Mouse (Mus musculus) MEL (cell line): Measurements from ENCODE around the gene Celf2. TPM values are rescaled to one million over a fixed set of nuclear protein-coding genes. Genes with fewer than 3 reads are reported as not detected.

Source experiments
- DNase-seq: peaks from one replicate; pipeline ENCODE4 v3.0.0; 2011; ENCODE audit warnings: low read depth, low spot score
- H3K27ac ChIP-seq: 2 replicates; pipeline ENCODE4 v1.5.1; 2012; ENCODE audit warnings: low read depth, mild to moderate bottlenecking, control low read depth, low read length, moderate library complexity; ENCODE audit not compliant: control insufficient read depth
- H3K27me3 ChIP-seq, 2 experiments: fragments of 150-350 bp in 1 of 2; sonication (generic) in 1 of 2; 2 replicates each; pipeline ENCODE4 v1.6.1; 2012; ENCODE audit warnings: low read length in 2 of 2, mild to moderate bottlenecking in 2 of 2, improper control_type of control experiment in 1 of 2, moderate library complexity in 1 of 2; ENCODE audit not compliant: insufficient read depth in 2 of 2, control insufficient read depth in 1 of 2
- H3K36me3 ChIP-seq, 2 experiments: 2 replicates each; pipeline ENCODE4 v1.6.1; 2012 to 2014; ENCODE audit warnings: low read length in 2 of 2, improper control_type of control experiment in 1 of 2, inconsistent platforms in 1 of 2, mild to moderate bottlenecking in 1 of 2; ENCODE audit not compliant: insufficient read depth in 2 of 2, control insufficient read depth in 1 of 2
- H3K4me1 ChIP-seq, 2 experiments: fragments of 150-350 bp in 1 of 2; sonication (generic) in 1 of 2; 2 replicates each; pipeline ENCODE4 v1.6.1; 2012; ENCODE audit warnings: low read length in 2 of 2, improper control_type of control experiment in 1 of 2, mild to moderate bottlenecking in 1 of 2; ENCODE audit not compliant: insufficient read depth in 2 of 2, control insufficient read depth in 1 of 2
- H3K4me3 ChIP-seq, 2 experiments: fragments of 150-350 bp in 1 of 2; sonication (generic) in 1 of 2; 2 replicates each; pipeline ENCODE4 v1.5.1; 2012; ENCODE audit warnings: low read depth in 2 of 2, low read length in 2 of 2, mild to moderate bottlenecking in 2 of 2, moderate library complexity in 2 of 2, control low read depth in 1 of 2, improper control_type of control experiment in 1 of 2; ENCODE audit not compliant: control insufficient read depth in 1 of 2, insufficient read depth in 1 of 2
- H3K79me2 ChIP-seq: 2 replicates; pipeline ENCODE4 v1.6.1; 2012; ENCODE audit warnings: mild to moderate bottlenecking, low read length, moderate library complexity; ENCODE audit not compliant: control insufficient read depth, poor library complexity, insufficient read depth
- H3K9ac ChIP-seq: 2 replicates; pipeline ENCODE4 v1.6.1; 2012; ENCODE audit warnings: low read depth, mild to moderate bottlenecking, control low read depth, low read length, moderate library complexity; ENCODE audit not compliant: control insufficient read depth, poor library complexity, severe bottlenecking
- H3K9me3 ChIP-seq: fragments of 150-350 bp; sonication (generic); replicated peaks from 2 replicates; pipeline ENCODE4 v1.6.1; 2012; ENCODE audit warnings: mild to moderate bottlenecking, low read length, improper control_type of control experiment, moderate library complexity; ENCODE audit not compliant: insufficient read depth
- BHLHE40 ChIP-seq: IDR thresholded peaks from 2 replicates; pipeline ENCODE4 v1.6.1; 2012; ENCODE audit warnings: low read depth, mild to moderate bottlenecking, inconsistent platforms, low read length, improper control_type of control experiment, borderline replicate concordance
- CHD1 ChIP-seq: IDR thresholded peaks from 2 replicates; pipeline ENCODE4 v1.6.1; 2012; ENCODE audit warnings: low read depth, mild to moderate bottlenecking, inconsistent platforms, low read length, improper control_type of control experiment
- CHD2 ChIP-seq: IDR thresholded peaks from 2 replicates; pipeline ENCODE4 v1.6.1; 2011; ENCODE audit warnings: low read length, improper control_type of control experiment
- CTCF ChIP-seq, 3 experiments: IDR thresholded peaks in 2 of 3; conservative IDR thresholded peaks in 1 of 3; 2 replicates each; pipeline ENCODE4 v1.5.1; 2011 to 2012; ENCODE audit warnings: low read length in 3 of 3, low read depth in 2 of 3, mild to moderate bottlenecking in 2 of 3, improper control_type of control experiment in 1 of 3, inconsistent platforms in 1 of 3, mixed read lengths in 1 of 3, moderate library complexity in 1 of 3; ENCODE audit not compliant: control insufficient read depth in 1 of 3, insufficient read depth in 1 of 3, poor library complexity in 1 of 3, severe bottlenecking in 1 of 3
- ELF1 ChIP-seq: IDR thresholded peaks from 2 replicates; pipeline ENCODE4 v1.6.1; 2014; ENCODE audit warnings: low read depth, mild to moderate bottlenecking, inconsistent platforms, low read length, improper control_type of control experiment, moderate library complexity
- GABPA ChIP-seq: IDR thresholded peaks from 2 replicates; pipeline ENCODE4 v1.6.1; 2012; ENCODE audit warnings: low read depth, mild to moderate bottlenecking, inconsistent platforms, low read length, improper control_type of control experiment, moderate library complexity
- KAT2A ChIP-seq: conservative IDR thresholded peaks from 2 replicates; pipeline ENCODE4 v1.6.1; 2012; ENCODE audit warnings: low read depth, low read length, improper control_type of control experiment, inconsistent platforms
- MAZ ChIP-seq: IDR thresholded peaks from 2 replicates; pipeline ENCODE4 v1.6.1; 2012; ENCODE audit warnings: low read depth, mild to moderate bottlenecking, inconsistent platforms, low read length, improper control_type of control experiment
- MEF2A ChIP-seq: IDR thresholded peaks from 2 replicates; pipeline ENCODE4 v1.6.1; 2014; ENCODE audit warnings: low read depth, mild to moderate bottlenecking, inconsistent platforms, low read length, improper control_type of control experiment; ENCODE audit not compliant: poor library complexity, insufficient replicate concordance, severe bottlenecking; ENCODE audit errors: extremely low read depth
- MYB ChIP-seq: IDR thresholded peaks from 2 replicates; pipeline ENCODE4 v1.6.1; 2011; ENCODE audit warnings: mild to moderate bottlenecking, low read depth, low read length, improper control_type of control experiment
- NELFE ChIP-seq: IDR thresholded peaks from 2 replicates; pipeline ENCODE4 v1.6.1; 2011; ENCODE audit warnings: low read depth, low read length, improper control_type of control experiment
- POLR2A ChIP-seq, 2 experiments: IDR thresholded peaks; 2 replicates each; pipeline ENCODE4 v1.6.1; 2011 to 2012; ENCODE audit warnings: low read length in 2 of 2, mild to moderate bottlenecking in 2 of 2, control low read depth in 1 of 2, improper control_type of control experiment in 1 of 2, low read depth in 1 of 2, moderate library complexity in 1 of 2; ENCODE audit not compliant: control insufficient read depth in 1 of 2, insufficient read depth in 1 of 2, poor library complexity in 1 of 2
- RAD21 ChIP-seq: IDR thresholded peaks from 2 replicates; pipeline ENCODE4 v1.6.1; 2011; ENCODE audit warnings: mild to moderate bottlenecking, low read depth, low read length, improper control_type of control experiment
- SMC3 ChIP-seq: IDR thresholded peaks from 2 replicates; pipeline ENCODE4 v1.6.1; 2011; ENCODE audit warnings: low read depth, low read length, improper control_type of control experiment
- UBTF ChIP-seq: IDR thresholded peaks from 2 replicates; pipeline ENCODE4 v1.6.1; 2012; ENCODE audit warnings: low read depth, mild to moderate bottlenecking, inconsistent platforms, low read length, improper control_type of control experiment, moderate library complexity, borderline replicate concordance; ENCODE audit not compliant: insufficient read depth
- USF1 ChIP-seq: IDR thresholded peaks from 2 replicates; pipeline ENCODE4 v1.6.1; 2014; ENCODE audit warnings: low read depth, mild to moderate bottlenecking, inconsistent platforms, low read length, improper control_type of control experiment, moderate library complexity
- ZNF384 ChIP-seq: IDR thresholded peaks from 2 replicates; pipeline ENCODE4 v1.6.1; 2012; ENCODE audit warnings: low read depth, mild to moderate bottlenecking, inconsistent platforms, low read length, improper control_type of control experiment
- polyA plus RNA-seq, 2 experiments: library from polyadenylated mRNA; stranded (reverse) in 1 of 2; unstranded in 1 of 2; fragments of >175 nt in 1 of 2; fragments of >200 nt in 1 of 2; gene quantifications; 2 replicates each; pipeline versions ENCODE4 v1.2.1 to v1.2.4; 2012; ENCODE audit warnings: low replicate concordance in 2 of 2, low read depth in 1 of 2; ENCODE audit not compliant: insufficient read length in 2 of 2, insufficient read depth in 1 of 2, missing spikeins in 1 of 2
- total RNA-seq: library from RNA; depleted of rRNA; stranded (reverse); fragments of 300-350 nt; gene quantifications from 2 replicates; pipeline ENCODE4 v1.2.3, GENCODE M21; 2012

Gene Celf2
- total and polyA plus RNA-seq, 3 experiments, result 8.9 to 16.7 TPM; not detected in 1

GRCm38 (mm10) chr2:6598124-6598878 lies 911.1 kb downstream of the Celf2 start:
- Histone ChIP-seq H3K9me3 (no peaks in the 10 kb centered on the region), H3K36me3 (no peaks in the 10 kb centered on the region), H3K27ac (no peak overlapping the region), H3K4me3 (no peak overlapping the region), H3K9ac (no peak overlapping the region), H3K79me2 (no peaks in the 10 kb centered on the region), H3K27me3 (no peaks in the 10 kb centered on the region), H3K4me1 (no peaks in the 10 kb centered on the region)
- TF ChIP-seq BHLHE40 (no peak), GABPA (no peak), KAT2A (no peak), CHD1 (no peak), MAZ (no peak), NELFE (no peak), MEF2A (no peak), RAD21 (no peak), ELF1 (no peak), CHD2 (no peak), POLR2A (IDR thresholded peaks at IDR 0.05; ENCODE audit: control insufficient read depth in 1 of 2, insufficient read depth in 1 of 2, low read depth in 1 of 2, low read length in 2 of 2, poor library complexity in 1 of 2) (no peak), UBTF (no peak)
- DNase-seq, result no peak

DNA sequence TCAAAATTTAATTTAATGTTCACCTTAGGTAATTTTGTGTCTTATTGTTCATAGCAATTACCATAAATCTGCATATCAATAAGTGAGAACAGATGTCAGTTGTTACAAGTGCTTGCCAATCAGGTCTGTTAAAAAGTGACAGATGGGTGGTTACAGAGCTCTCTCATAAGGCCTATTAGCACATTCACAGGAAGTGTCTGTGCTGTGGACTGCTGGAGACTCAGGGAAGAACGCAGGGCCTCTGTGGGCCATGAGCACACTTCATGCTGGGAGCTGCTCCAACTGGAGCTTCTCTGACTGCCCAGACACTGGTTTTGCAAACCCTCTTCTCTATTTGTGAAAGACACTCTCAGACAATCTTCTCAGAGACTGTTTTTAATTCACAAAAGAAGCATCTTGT lies 914.6 kb downstream of the Celf2 start:
- Histone ChIP-seq H3K9ac (no peak overlapping the region), H3K4me1 (no peaks in the 10 kb centered on the region), H3K27ac (no peak overlapping the region), H3K79me2 (no peaks in the 10 kb centered on the region), H3K36me3 (no peaks in the 10 kb centered on the region), H3K4me3 (no peak overlapping the region), H3K27me3 (no peaks in the 10 kb centered on the region), H3K9me3 (no peaks in the 10 kb centered on the region)
- no peak for DNase-seq
- TF ChIP-seq MEF2A, result no peak
- TF ChIP-seq ELF1, result no peak
- TF ChIP-seq GABPA, result no peak
- TF ChIP-seq CHD1, result no peak
- no peak for TF ChIP-seq USF1

- Histone ChIP-seq H3K4me1 (no peaks in the 10 kb centered on the region), H3K36me3 (no peaks in the 10 kb centered on the region), H3K79me2 (no peaks in the 10 kb centered on the region), H3K27me3 (no peaks in the 10 kb centered on the region), H3K4me3 (no peak overlapping the region), H3K9me3 (no peaks in the 10 kb centered on the region), H3K27ac (no peak overlapping the region), H3K9ac (no peak overlapping the region)
- TF ChIP-seq ZNF384 (no peak), CTCF (IDR thresholded peaks at IDR 0.05 in 2 of 3, conservative IDR thresholded peaks at IDR 0.05 in 1 of 3; ENCODE audit: control insufficient read depth in 1 of 3, insufficient read depth in 1 of 3, low read depth in 2 of 3, low read length in 3 of 3, poor library complexity in 1 of 3, severe bottlenecking in 1 of 3) (no peak), MYB (no peak), SMC3 (no peak), CHD2 (no peak), BHLHE40 (no peak)
- no peak for DNase-seq
Measured at GRCm38 (mm10) chr2:6594160-6594559, 915.2 kb downstream of the Celf2 start.
